Mouse (Mus musculus) forebrain, embryonic 14.5 days (tissue): ENCODE measurements around the gene Tpd52l2. TPM values are rescaled to one million over a fixed set of nuclear protein-coding genes. Genes with fewer than 3 reads are reported as not detected.
A peak's percentile ranks its signal among the peaks of the same experiment; 100 is the strongest.

Experiments used
- ATAC-seq: fragments of 200-750 bp; cut with Nextera tagmentation; 2 replicates; pipeline ENCODE4 v1.8.0; 2017; ENCODE audit warnings: mild to moderate bottlenecking, moderate library complexity
- DNase-seq: peaks from one replicate; pipeline ENCODE4 v3.0.0-alpha.2; 2015; ENCODE audit warnings: low spot score
- H3K27ac ChIP-seq: fragments of 300-500 bp; sonication (generic); 2 replicates; pipeline ENCODE4 v1.5.1; 2014; ENCODE audit warnings: low read depth, mild to moderate bottlenecking, control low read depth, low read length, moderate library complexity
- H3K27me3 ChIP-seq: fragments of 300-500 bp; sonication (generic); replicated peaks from 2 replicates; pipeline ENCODE4 v1.6.1; 2014; ENCODE audit warnings: low read length, control low read depth, mixed read lengths; ENCODE audit not compliant: control insufficient read depth, insufficient read depth
- H3K36me3 ChIP-seq: fragments of 300-500 bp; sonication (generic); 2 replicates; pipeline ENCODE4 v1.6.1; 2014; ENCODE audit warnings: low read length, control low read depth; ENCODE audit not compliant: control insufficient read depth, insufficient read depth
- H3K4me1 ChIP-seq: fragments of 300-500 bp; sonication (generic); 2 replicates; pipeline ENCODE4 v1.6.1; 2014; ENCODE audit warnings: antibody characterized with exemption, low read length, control low read depth; ENCODE audit not compliant: control insufficient read depth, insufficient read depth
- H3K4me2 ChIP-seq: fragments of 300-500 bp; sonication (generic); 2 replicates; pipeline ENCODE4 v1.6.1; 2014; ENCODE audit warnings: mild to moderate bottlenecking, control low read depth, low read length
- H3K4me3 ChIP-seq: fragments of 300-500 bp; sonication (generic); 2 replicates; pipeline ENCODE4 v1.5.1; 2014; ENCODE audit warnings: low read depth, low read length, control low read depth
- H3K9ac ChIP-seq: fragments of 300-500 bp; sonication (generic); 2 replicates; pipeline ENCODE4 v1.6.1; 2014; ENCODE audit warnings: mild to moderate bottlenecking, low read length, control low read depth, moderate library complexity
- H3K9me3 ChIP-seq: fragments of 300-500 bp; sonication (generic); replicated peaks from 2 replicates; pipeline ENCODE4 v1.6.1; 2016; ENCODE audit warnings: low read length, control low read depth, mixed read lengths; ENCODE audit not compliant: control insufficient read depth
- WGBS: fragments of 180-500 bp; shearing (Covaris S2); extraction: QIAGEN DNeasy Blood & Tissue Kit; methylation state at CpG from one replicate; pipeline ENCODE4 v1.1.7; 2014; 5-methylcytosine and 5-hydroxymethylcytosine counted together
- polyA plus RNA-seq: library from polyadenylated mRNA; unstranded; fragments of >200 nt; fragmentation: Nextera tagmentation; extraction: Ambion mirVana; gene quantifications from 2 replicates; pipeline ENCODE4 v1.2.1, GENCODE M21; 2014

The Tpd52l2 gene
- polyA plus RNA-seq, 1 experiment from 2014 or later, result 151 TPM

DNA sequence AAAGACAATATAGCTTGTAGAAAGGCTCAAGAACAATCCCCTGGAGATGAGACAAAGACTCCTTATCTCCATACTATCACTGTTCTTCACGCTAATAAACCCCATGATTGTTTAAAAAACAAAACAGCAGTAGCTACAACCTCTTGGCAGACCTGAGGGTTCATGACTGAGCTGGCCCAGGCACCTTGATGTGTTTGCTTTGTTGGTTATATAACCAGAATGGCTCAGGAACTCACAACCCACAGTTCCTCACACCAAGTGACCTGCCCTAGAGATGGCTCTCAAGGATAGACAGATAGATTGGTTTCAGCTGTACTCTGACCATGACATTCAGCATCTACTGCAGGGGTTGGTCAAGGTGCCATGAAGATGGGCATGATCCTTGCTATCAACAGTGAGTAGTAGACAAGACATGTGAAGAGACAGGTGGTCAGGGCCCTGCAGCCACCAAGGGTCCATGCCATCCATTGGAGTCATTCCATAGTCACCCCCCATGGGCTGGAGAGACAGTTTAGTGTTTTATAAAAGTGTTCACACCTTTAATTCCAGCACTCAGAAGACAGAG lies 35.3 kb upstream of the Tpd52l2 start:
- no peaks in the 10 kb centered on the region for H3K9me3 ChIP-seq
- ATAC-seq, result no peak
- no peak overlapping the region for H3K27ac ChIP-seq
- DNase-seq, result no peak
- peaks cover 23% of the 10 kb centered on the region for H3K27me3 ChIP-seq
- H3K4me2 ChIP-seq, result no peak overlapping the region
- no peaks in the 10 kb centered on the region for H3K36me3 ChIP-seq
- no peak overlapping the region for H3K4me3 ChIP-seq
- H3K9ac ChIP-seq, result no peak overlapping the region
- 84% methylated on average over 1 of the region's 1 CpGs for WGBS
- H3K4me1 ChIP-seq, result peaks cover 4% of the 10 kb centered on the region; the same call in 1 of the 2 replicates

DNA sequence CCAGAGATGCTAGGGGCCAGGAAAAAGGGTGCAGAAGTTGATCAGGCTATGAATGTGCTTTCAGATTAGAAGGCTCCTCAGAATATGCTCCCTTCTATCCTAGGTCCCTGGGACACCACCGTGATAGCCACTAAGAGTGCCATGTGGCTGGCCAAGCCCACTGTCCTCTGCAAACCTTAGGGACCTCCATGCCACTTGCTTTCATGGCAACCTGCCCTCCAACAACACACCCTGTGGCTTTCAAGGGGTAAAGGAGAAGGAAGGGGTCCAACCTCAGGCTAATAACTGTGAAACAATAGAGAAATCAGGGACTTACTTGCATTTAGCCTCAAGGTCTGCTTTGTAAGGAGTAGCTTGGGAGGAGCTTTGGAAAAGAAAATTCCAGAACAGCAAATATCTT lies 34.3 kb upstream of the Tpd52l2 start:
- Histone ChIP-seq H3K4me3 (no peak overlapping the region), H3K9me3 (no peaks in the 10 kb centered on the region), H3K9ac (no peak overlapping the region), H3K27me3 (peaks cover 16% of the 10 kb centered on the region), H3K4me1 (peaks cover 4% of the 10 kb centered on the region; the same call in 1 of the 2 replicates), H3K36me3 (no peaks in the 10 kb centered on the region), H3K27ac (no peak overlapping the region), H3K4me2 (no peak overlapping the region)
- 88% methylated on average over 1 of the region's 1 CpGs for WGBS
- DNase-seq (no peak), ATAC-seq (no peak)

DNA sequence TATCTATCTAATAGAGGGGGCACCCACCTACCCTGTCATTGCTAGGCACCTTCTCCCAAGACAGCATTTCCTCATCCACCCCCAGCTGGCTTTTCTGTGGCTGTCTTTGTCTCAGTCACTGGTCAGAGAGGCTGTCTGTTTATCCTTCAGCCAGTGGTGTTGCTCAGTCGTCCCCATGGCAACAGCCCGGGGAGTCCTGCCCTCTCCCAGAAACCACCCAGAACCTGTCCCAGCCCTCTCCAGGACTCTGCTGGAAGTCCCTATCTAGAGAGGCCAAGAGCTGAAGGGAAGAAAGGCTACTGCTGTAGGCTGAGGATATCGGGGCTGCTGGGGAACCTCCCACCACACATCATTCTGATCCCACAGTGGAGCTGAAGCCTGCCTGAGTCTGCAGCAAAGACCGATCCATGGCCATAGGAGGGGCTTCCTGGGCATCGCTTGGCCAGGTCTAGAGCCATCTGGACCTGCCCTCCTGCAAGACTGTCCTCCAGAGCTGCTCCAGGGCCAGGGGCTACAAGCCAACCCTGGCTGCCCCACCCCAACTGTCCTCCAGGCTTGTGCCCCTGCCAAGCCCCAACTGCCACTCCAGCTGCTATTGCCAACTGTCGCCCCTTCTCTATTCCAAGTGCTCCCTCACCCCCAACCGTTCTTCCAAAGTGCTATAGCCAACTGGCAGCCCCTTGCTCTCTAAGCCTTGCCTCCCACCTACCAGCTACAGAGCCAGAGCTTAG lies 33.8 kb upstream of the Tpd52l2 start:
- ATAC-seq, result no peak
- H3K27ac ChIP-seq, result no peak overlapping the region

DNA sequence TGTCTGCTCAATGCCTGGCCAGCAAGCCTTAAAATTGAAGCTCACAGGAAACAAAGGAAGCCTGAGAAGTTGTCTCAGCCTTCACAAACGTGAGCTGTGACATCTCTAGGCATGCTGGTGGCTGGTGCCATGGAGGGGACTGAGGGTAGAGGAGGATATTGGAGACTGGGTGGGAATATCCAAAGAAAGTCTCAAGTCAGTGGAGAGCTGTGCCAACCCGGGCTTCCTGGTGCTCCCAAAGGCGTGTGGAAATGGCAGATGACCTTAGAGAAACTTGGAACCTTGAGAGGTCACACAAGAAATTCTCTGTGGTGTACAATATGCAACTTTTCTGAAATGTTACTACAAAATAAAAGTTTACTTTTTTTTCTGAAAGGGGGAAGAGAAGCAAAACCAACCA lies 31.5 kb upstream of the Tpd52l2 start:
- no peak overlapping the region for H3K4me2 ChIP-seq

More for the DNA sequence above, 33.8 kb upstream of the Tpd52l2 start:
- DNase-seq, result peak; percentile 23
- Histone ChIP-seq H3K9me3 (no peaks in the 10 kb centered on the region), H3K36me3 (no peaks in the 10 kb centered on the region), H3K4me2 (no peak overlapping the region), H3K27me3 (peaks cover 10% of the 10 kb centered on the region), H3K4me3 (no peak overlapping the region), H3K9ac (no peak overlapping the region), H3K4me1 (peaks cover 1% of the 10 kb centered on the region; the same call in 1 of the 2 replicates)
- 35% methylated on average over 7 of the region's 7 CpGs for WGBS

DNA sequence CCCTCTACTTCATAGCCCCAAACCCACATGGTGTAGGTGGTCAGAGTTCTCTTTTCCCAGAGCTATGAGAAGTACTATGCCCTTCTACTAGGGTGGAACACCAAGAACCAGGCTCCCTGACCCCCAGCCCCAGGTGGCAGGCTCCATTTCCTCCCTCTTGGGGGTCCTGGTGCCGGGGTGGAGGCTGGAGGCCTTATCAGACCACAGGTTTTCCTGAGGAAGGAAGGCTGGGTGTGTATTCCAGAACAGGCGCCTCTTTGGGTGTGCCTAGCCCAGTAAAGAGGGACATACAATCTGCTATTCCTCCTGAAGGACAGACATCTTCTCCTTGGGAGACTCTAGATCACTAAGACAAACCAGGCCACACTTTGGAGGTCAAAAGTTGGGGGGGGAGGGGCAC lies 26.7 kb upstream of the Tpd52l2 start:
- DNase-seq (no peak), ATAC-seq (no peak)
- no peak overlapping the region for H3K4me3 ChIP-seq
- no peaks in the 10 kb centered on the region for H3K27me3 ChIP-seq
- H3K9me3 ChIP-seq, result no peaks in the 10 kb centered on the region
- no peaks in the 10 kb centered on the region for H3K4me1 ChIP-seq
- H3K4me2 ChIP-seq, result no peak overlapping the region
- 86% methylated on average over 2 of the region's 2 CpGs for WGBS
- no peak overlapping the region for H3K9ac ChIP-seq
- no peaks in the 10 kb centered on the region for H3K36me3 ChIP-seq
- no peak overlapping the region for H3K27ac ChIP-seq

More for the DNA sequence above, 31.5 kb upstream of the Tpd52l2 start:
- H3K9me3 ChIP-seq, result no peaks in the 10 kb centered on the region
- WGBS, result 51% methylated on average over 3 of the region's 3 CpGs
- H3K9ac ChIP-seq, result no peak overlapping the region
- H3K36me3 ChIP-seq, result no peaks in the 10 kb centered on the region
- no peak for ATAC-seq
- H3K27ac ChIP-seq, result no peak overlapping the region
- no peaks in the 10 kb centered on the region for H3K4me1 ChIP-seq
- H3K27me3 ChIP-seq, result peaks cover 2% of the 10 kb centered on the region; the same call in 1 of the 2 replicates
- H3K4me3 ChIP-seq, result no peak overlapping the region
- DNase-seq, result no peak

DNA sequence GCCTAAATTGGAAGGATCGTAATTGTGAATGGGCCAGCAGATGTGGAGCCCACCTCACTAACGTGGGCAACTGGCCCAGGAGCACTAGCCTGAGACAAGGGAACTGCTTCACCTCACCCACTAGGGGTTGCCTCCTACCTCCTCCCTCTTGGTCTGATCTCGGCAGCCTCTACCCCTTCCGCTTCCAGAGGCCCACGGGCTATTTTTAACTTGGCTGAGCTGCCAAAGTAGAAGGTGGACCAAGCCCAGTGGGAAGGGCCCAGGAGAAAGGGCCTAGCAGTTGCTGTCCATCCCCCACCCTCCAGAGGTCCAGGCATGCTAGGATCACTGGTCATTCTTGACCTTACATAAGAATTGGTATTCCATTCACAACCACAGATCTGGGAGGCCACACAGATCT lies 25.7 kb upstream of the Tpd52l2 start:
- DNase-seq, result no peak
- H3K9ac ChIP-seq, result no peak overlapping the region
- H3K4me1 ChIP-seq, result no peaks in the 10 kb centered on the region
- H3K9me3 ChIP-seq, result no peaks in the 10 kb centered on the region
- 60% methylated on average over 5 of the region's 5 CpGs for WGBS
- H3K36me3 ChIP-seq, result no peaks in the 10 kb centered on the region
- no peaks in the 10 kb centered on the region for H3K27me3 ChIP-seq
- no peak overlapping the region for H3K4me2 ChIP-seq
- H3K27ac ChIP-seq, result no peak overlapping the region
- H3K4me3 ChIP-seq, result no peak overlapping the region
- no peak for ATAC-seq

DNA sequence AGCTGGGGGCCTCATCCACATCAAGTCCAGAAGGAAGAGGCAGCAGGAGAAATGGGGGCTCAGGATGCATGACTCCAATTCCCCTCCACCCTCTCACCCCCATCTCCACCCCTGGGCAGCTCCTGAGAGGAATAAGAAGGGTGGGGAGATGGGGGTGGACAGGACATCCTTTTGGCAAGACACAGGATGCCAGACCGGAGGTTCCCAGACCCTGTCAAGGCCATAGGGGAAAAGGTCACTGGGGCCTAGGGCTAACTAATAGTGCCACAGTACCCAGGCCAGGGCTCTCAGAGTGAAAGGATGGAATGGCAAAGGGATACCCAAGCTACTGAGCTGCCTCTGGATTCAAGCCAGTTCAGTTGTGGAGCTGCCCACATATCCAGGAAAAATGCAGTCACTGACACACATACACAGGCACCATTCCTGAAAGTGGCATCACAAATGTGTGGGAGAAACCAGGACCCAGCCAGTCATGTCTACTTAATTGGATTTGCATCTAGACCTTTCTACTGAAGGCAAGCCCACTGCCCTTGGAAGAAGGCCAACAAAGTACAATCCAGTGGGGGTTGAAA lies 24.6 kb upstream of the Tpd52l2 start:
- Histone ChIP-seq H3K9ac (no peak overlapping the region), H3K4me2 (no peak overlapping the region), H3K4me1 (no peaks in the 10 kb centered on the region), H3K9me3 (no peaks in the 10 kb centered on the region), H3K4me3 (no peak overlapping the region), H3K36me3 (no peaks in the 10 kb centered on the region), H3K27me3 (no peaks in the 10 kb centered on the region), H3K27ac (no peak overlapping the region)
- WGBS, result 95% methylated on average over 1 of the region's 1 CpGs
- DNase-seq, result no peak
- no peak for ATAC-seq

DNA sequence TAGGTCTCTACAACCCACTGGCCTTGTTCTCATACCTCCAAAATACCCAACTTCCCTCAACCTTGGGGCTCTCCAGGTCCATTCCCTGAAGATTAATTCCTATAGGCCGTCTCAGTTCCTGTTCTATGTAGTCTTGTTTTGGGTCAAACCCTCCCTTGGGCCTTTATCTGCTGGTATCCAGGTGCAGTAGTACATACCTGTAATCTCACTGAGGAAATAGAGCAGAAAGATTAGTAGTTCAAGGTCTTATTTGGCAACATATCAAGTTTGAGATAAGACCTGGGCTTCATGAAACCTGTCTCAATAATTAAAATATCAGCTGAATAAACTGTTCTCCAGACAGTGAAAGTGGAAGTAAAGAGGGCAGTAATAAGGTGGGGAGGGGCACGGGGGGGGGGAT lies 13.8 kb upstream of the Tpd52l2 start:
- H3K4me3 ChIP-seq, result no peak overlapping the region
- H3K4me2 ChIP-seq, result no peak overlapping the region
- H3K36me3 ChIP-seq, result no peaks in the 10 kb centered on the region
- H3K9me3 ChIP-seq, result no peaks in the 10 kb centered on the region
- no peaks in the 10 kb centered on the region for H3K27me3 ChIP-seq
- no peak overlapping the region for H3K27ac ChIP-seq
- no peaks in the 10 kb centered on the region for H3K4me1 ChIP-seq
- no peak for DNase-seq
- no peak for ATAC-seq
- no peak overlapping the region for H3K9ac ChIP-seq
- WGBS, result 52% methylated on average over 2 of the region's 2 CpGs
